In genomic region chrX:68645154-68645919, GRCm38 (mm10) we compare ENCODE assay signal across 7 mouse cellular contexts. TPM values are rescaled to one million over a fixed set of nuclear protein-coding genes. Genes with fewer than 3 reads are reported as not detected.
DNase-seq lines count a peak whose midpoint lies in the region; ATAC-seq lines count a peak whose summit lies in the region.

No protein-coding gene starts in this region.

- peak overlapping the region; percentile 38 for H3K4me2 ChIP-seq in limb, embryonic 13.5 days (replicated peaks)
- no peak overlapping the region for H3K4me2 ChIP-seq in intestine, embryonic 15.5 days (replicated peaks)

- DNase-seq in kidney, postnatal 10 days = peak; percentile 49
- DNase-seq in kidney, adult 9 months = no peak
- peak; percentile 28 for DNase-seq in embryo, embryonic 11 days
- DNase-seq in frontal cortex, postnatal 10 days (ENCODE audit: low spot score in 2 of 2) = peak; percentile 4 to 27
- no peak for DNase-seq in lung, adult 18-20 months

- 29% methylated on average over 7 of the region's 7 CpGs for WGBS in limb, embryonic 13.5 days
- 48% methylated on average over 7 of the region's 7 CpGs for WGBS in intestine, embryonic 15.5 days

- H3K4me1 ChIP-seq in limb, embryonic 13.5 days = no peaks in the 10 kb centered on the region
- no peaks in the 10 kb centered on the region for H3K4me1 ChIP-seq in intestine, embryonic 15.5 days (replicated peaks)

- H3K9me3 ChIP-seq in limb, embryonic 13.5 days = no peaks in the 10 kb centered on the region
- H3K9me3 ChIP-seq in intestine, embryonic 15.5 days = no peaks in the 10 kb centered on the region

- no peaks in the 10 kb centered on the region for H3K27me3 ChIP-seq in limb, embryonic 13.5 days
- H3K27me3 ChIP-seq in intestine, embryonic 15.5 days (replicated peaks) = no peaks in the 10 kb centered on the region

- ATAC-seq in limb, embryonic 13.5 days (ENCODE audit: low FRiP score, low read depth) = peak; percentile 81
- no peak for ATAC-seq in intestine, embryonic 15.5 days

- H3K27ac ChIP-seq in limb, embryonic 13.5 days = peak overlapping the region; percentile 69
- no peak overlapping the region for H3K27ac ChIP-seq in intestine, embryonic 15.5 days

- H3K36me3 ChIP-seq in limb, embryonic 13.5 days = no peaks in the 10 kb centered on the region
- H3K36me3 ChIP-seq in intestine, embryonic 15.5 days = no peaks in the 10 kb centered on the region

- no peak overlapping the region for H3K4me3 ChIP-seq in limb, embryonic 13.5 days
- no peak overlapping the region for H3K4me3 ChIP-seq in intestine, embryonic 15.5 days (replicated peaks)

- no peak overlapping the region for H3K9ac ChIP-seq in limb, embryonic 13.5 days
- no peak overlapping the region for H3K9ac ChIP-seq in intestine, embryonic 15.5 days

RNA-seq across cellular contexts. Expression of gene Fmr1, which starts 33.0 kb away (rescaled TPM):
- polyA plus RNA-seq in limb, embryonic 13.5 days (2015; fragmentation: Nextera tagmentation; extraction: Ambion mirVana) = 68.5 and 71.9 TPM in 2 replicates
- polyA plus RNA-seq in intestine, embryonic 15.5 days (2015; fragmentation: Nextera tagmentation; extraction: Ambion mirVana) = 47.1 and 54.2 TPM in 2 replicates

Comparison
In these comparisons a context has a peak if more than half of its experiments do, and no peak if none do; other contexts are left out.
1. DNase-seq: peak in kidney, postnatal 10 days (single experiment), embryo, embryonic 11 days (single experiment) and frontal cortex, postnatal 10 days (2 of 2); none in kidney, adult 9 months (single experiment) and lung, adult 18-20 months (0 of 2).